8 mouse cellular contexts compared by ENCODE assay signal in genomic region chr1:118627781-118628464, GRCm38 (mm10). TPM values are rescaled to one million over a fixed set of nuclear protein-coding genes. Genes with fewer than 3 reads are reported as not detected.
DNase-seq lines count a peak whose midpoint lies in the region; ATAC-seq and TF ChIP-seq lines count a peak whose summit lies in the region.

Gene Tfcp2l1, plus strand, starts transcription at chr1:118627945.

- H3ac ChIP-seq in C2C12 (ENCODE audit: control insufficient read depth, insufficient read length, low read depth) = peak within 1 kb of the TSS; percentile 27

- no peaks in the 10 kb centered on the region for H3K79me2 ChIP-seq in C2C12 (ENCODE audit: control insufficient read depth, insufficient read depth)

- H3K4me1 ChIP-seq in erythroblast, embryonic 14.5 days (ENCODE audit: control insufficient read depth) = peaks cover 9% of the 10 kb centered on the region
- peaks cover 15% of the 10 kb centered on the region; the same call in 1 of the 2 replicates for H3K4me1 ChIP-seq in heart, embryonic 12.5 days (replicated peaks)
- H3K4me1 ChIP-seq in kidney, embryonic 16.5 days (ENCODE audit: insufficient read depth, low read length) = peaks cover 9% of the 10 kb centered on the region; the same call in 1 of the 2 replicates
- H3K4me1 ChIP-seq in lung, embryonic 15.5 days = no peaks in the 10 kb centered on the region

- H3K4me3 ChIP-seq in C2C12 (ENCODE audit: insufficient read depth, poor library complexity, severe bottlenecking) = no peak within 1 kb of the TSS
- H3K4me3 ChIP-seq in erythroblast, embryonic 14.5 days (replicated peaks) = peak within 1 kb of the TSS; percentile 52
- peak within 1 kb of the TSS; percentile 64 for H3K4me3 ChIP-seq in heart, embryonic 12.5 days
- H3K4me3 ChIP-seq in kidney, embryonic 16.5 days (ENCODE audit: low read length) = peak within 1 kb of the TSS; percentile 66
- peak within 1 kb of the TSS; percentile 43 for H3K4me3 ChIP-seq in lung, embryonic 15.5 days

- H3K27me3 ChIP-seq in C2C12 (ENCODE audit: control insufficient read depth, insufficient read depth, insufficient read length) = peaks cover 28% of the 10 kb centered on the region
- peaks cover 28% of the 10 kb centered on the region for H3K27me3 ChIP-seq in erythroblast, embryonic 14.5 days (ENCODE audit: control insufficient read depth)
- peaks cover 21% of the 10 kb centered on the region for H3K27me3 ChIP-seq in heart, embryonic 12.5 days (replicated peaks)
- H3K27me3 ChIP-seq in kidney, embryonic 16.5 days (ENCODE audit: insufficient read depth, low read length) = peaks cover 8% of the 10 kb centered on the region; the same call in 1 of the 2 replicates
- H3K27me3 ChIP-seq in lung, embryonic 15.5 days = peaks cover 27% of the 10 kb centered on the region; the same call in 1 of the 2 replicates

- no peaks in the 10 kb centered on the region for H3K9me3 ChIP-seq in erythroblast, embryonic 14.5 days (ENCODE audit: control insufficient read depth, low read length)
- no peaks in the 10 kb centered on the region for H3K9me3 ChIP-seq in heart, embryonic 12.5 days (replicated peaks)
- H3K9me3 ChIP-seq in kidney, embryonic 16.5 days (ENCODE audit: low read length) = no peaks in the 10 kb centered on the region
- H3K9me3 ChIP-seq in lung, embryonic 15.5 days = no peaks in the 10 kb centered on the region

- H3K36me3 ChIP-seq in C2C12 (ENCODE audit: control insufficient read depth, insufficient read depth) = no peaks in the 10 kb centered on the region
- no peaks in the 10 kb centered on the region for H3K36me3 ChIP-seq in erythroblast, embryonic 14.5 days (ENCODE audit: control insufficient read depth)
- H3K36me3 ChIP-seq in heart, embryonic 12.5 days = no peaks in the 10 kb centered on the region
- H3K36me3 ChIP-seq in kidney, embryonic 16.5 days (ENCODE audit: insufficient read depth, low read length) = no peaks in the 10 kb centered on the region
- no peaks in the 10 kb centered on the region for H3K36me3 ChIP-seq in lung, embryonic 15.5 days

- peak within 1 kb of the TSS; percentile 99 for H3K4me2 ChIP-seq in heart, embryonic 12.5 days
- H3K4me2 ChIP-seq in kidney, embryonic 16.5 days (replicated peaks; ENCODE audit: low read depth, low read length) = peak within 1 kb of the TSS; percentile 86
- peak within 1 kb of the TSS; percentile 73 for H3K4me2 ChIP-seq in lung, embryonic 15.5 days

- no peak within 1 kb of the TSS for H3K27ac ChIP-seq in heart, embryonic 12.5 days (ENCODE audit: poor library complexity, severe bottlenecking)
- H3K27ac ChIP-seq in kidney, embryonic 16.5 days (ENCODE audit: low read length) = peak within 1 kb of the TSS; percentile 61
- H3K27ac ChIP-seq in lung, embryonic 15.5 days = no peak within 1 kb of the TSS

- WGBS in heart, embryonic 12.5 days = under 1% methylated on average over 48 of the region's 48 CpGs
- under 1% methylated on average over 48 of the region's 48 CpGs for WGBS in kidney, embryonic 16.5 days
- WGBS in lung, embryonic 15.5 days = 1% methylated on average over 48 of the region's 48 CpGs

- H3K79me3 ChIP-seq in C2C12 (ENCODE audit: low read depth) = no peaks in the 10 kb centered on the region

- peak within 1 kb of the TSS; percentile 72 for H3K9ac ChIP-seq in heart, embryonic 12.5 days
- H3K9ac ChIP-seq in kidney, embryonic 16.5 days (replicated peaks; ENCODE audit: low read length) = peak within 1 kb of the TSS; percentile 69
- peak within 1 kb of the TSS; percentile 21; the same call in 1 of the 2 replicates for H3K9ac ChIP-seq in lung, embryonic 15.5 days

- peak; percentile 87 for ATAC-seq in heart, embryonic 12.5 days (ENCODE audit: insufficient number of reproducible peaks, low FRiP score)
- ATAC-seq in kidney, embryonic 16.5 days (ENCODE audit: low FRiP score, low TSS enrichment) = peak; percentile 96
- ATAC-seq in lung, embryonic 15.5 days (ENCODE audit: borderline replicate concordance, extremely low read depth, low FRiP score, low TSS enrichment) = peak; percentile 89

- peak; percentile 4 for DNase-seq in c-Kit-negative CD71-positive TER-119-positive erythroid progenitor cells, embryonic 14.5 days (ENCODE audit: low read depth, low spot score)
- peak; percentile 52 for DNase-seq in ovary, postnatal 10 days (ENCODE audit: low spot score)
- peak; percentile 9 to 31 for DNase-seq in thymus, postnatal 36 days

- TF ChIP-seq CTCF in C2C12 (IDR thresholded peaks at IDR 0.05; ENCODE audit: control insufficient read depth, insufficient read depth, insufficient read length) = no peak

TF ChIP-seq in C2C12, 6 proteins besides CTCF, POLR2A, EP300 and RAD21:
- TF ChIP-seq USF1 (IDR thresholded peaks at IDR 0.05; ENCODE audit: low read depth) = no peak

RNA-seq across cellular contexts. Expression of gene Tfcp2l1, which starts in this region (rescaled TPM):
- polyA plus RNA-seq in C2C12 (2012; fragmentation: generic; extraction: Trizol) = 0.09 TPM
- polyA plus RNA-seq in erythroblast, embryonic 14.5 days (2012) = not detected in 2 replicates
- 1.7 and 2.7 TPM in 2 replicates for polyA plus RNA-seq in heart, embryonic 12.5 days (2016; fragmentation: Nextera tagmentation; extraction: Ambion mirVana)
- polyA plus RNA-seq in kidney, embryonic 16.5 days (2015; fragmentation: Nextera tagmentation; extraction: Ambion mirVana) = 32.2 and 34.8 TPM in 2 replicates
- 0.79 and 1.0 TPM in 2 replicates for polyA plus RNA-seq in lung, embryonic 15.5 days (2015; fragmentation: Nextera tagmentation; extraction: Ambion mirVana)

Comparison
In these comparisons a context has a peak if more than half of its experiments do, and no peak if none do; other contexts are left out.
1. H3K9ac ChIP-seq: peak in every context shown above with its lines; median percentile 72 in heart, embryonic 12.5 days; 69 in kidney, embryonic 16.5 days; 21 in lung, embryonic 15.5 days.